Mouse (Mus musculus) olfactory bulb, adult 2 months (tissue): ENCODE measurements around the gene Hs6st3.

Experiments used
- CTCF ChIP-seq: fragments of 200-500 bp; IDR thresholded peaks from 2 replicates; pipeline ENCODE4 v1.5.1; 2012; ENCODE audit warnings: low read depth, mild to moderate bottlenecking, low read length, moderate library complexity; ENCODE audit not compliant: insufficient read depth
- POLR2A ChIP-seq: fragments of 200-500 bp; IDR thresholded peaks from 2 replicates; pipeline ENCODE4 v1.6.1; 2012; ENCODE audit warnings: mild to moderate bottlenecking, low read depth, low read length, moderate library complexity; ENCODE audit not compliant: insufficient read depth

GRCm38 (mm10) chr14:119466899-119467588 lies 328.9 kb downstream of the Hs6st3 start:
- no peak for TF ChIP-seq CTCF
- TF ChIP-seq POLR2A: no peak
